ENCODE assay signal across 27 mouse cellular contexts in the genomic region with DNA sequence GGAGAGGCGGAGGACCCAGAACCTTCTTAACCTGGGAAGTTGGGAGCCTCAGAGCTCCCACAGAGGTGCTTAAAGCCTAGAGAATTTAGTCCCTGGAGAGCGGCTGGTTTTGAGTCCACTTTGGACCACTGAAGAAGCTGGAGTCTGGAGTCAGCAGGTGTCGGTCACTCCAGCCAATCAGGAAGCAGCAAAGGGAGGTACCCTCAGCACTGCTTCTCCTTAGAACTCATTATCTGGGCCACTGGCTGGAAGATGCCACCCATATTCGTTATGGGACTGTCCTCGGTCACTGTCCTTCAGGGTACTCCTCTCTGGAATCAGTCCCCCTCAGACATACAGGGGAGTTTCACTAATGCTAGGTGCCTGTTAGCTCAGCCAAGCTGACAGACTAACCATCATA. TPM values are rescaled to one million over a fixed set of nuclear protein-coding genes. Genes with fewer than 3 reads are reported as not detected.
DNase-seq lines count a peak whose midpoint lies in the region; ATAC-seq lines count a peak whose summit lies in the region.
"Had no signal": no experiment of that assay in that cellular context is flagged by ENCODE, and none has a peak within 500 bp of the region (broad histone marks: within the 10 kb centered on the region; RNA-seq: fewer than 3 reads in every experiment).

No protein-coding gene starts in this region.

- no peak for ATAC-seq in erythroblast, adult 5-6 weeks (replicated peaks; ENCODE audit: low FRiP score, poor library complexity, severe bottlenecking)
- peak; percentile 9; the same call in 1 of the 2 replicates for ATAC-seq in liver, embryonic 13.5 days (ENCODE audit: low read depth)
- peak; percentile 13 for ATAC-seq in liver, embryonic 16.5 days (ENCODE audit: low read depth)
- no peak for ATAC-seq in cerebellum, adult (ENCODE audit: insufficient number of reproducible peaks, low FRiP score, low TSS enrichment)
- ATAC-seq: forebrain, embryonic 15.5 days; hindbrain, embryonic 16.5 days; Patski had no signal

- peak overlapping the region; percentile 99 for H3K27ac ChIP-seq in liver, embryonic 13.5 days
- H3K27ac ChIP-seq in liver, embryonic 16.5 days (ENCODE audit: low read length): peak overlapping the region; percentile 97
- H3K27ac ChIP-seq: forebrain, embryonic 12.5 days; forebrain, embryonic 15.5 days; heart, embryonic 15.5 days; hindbrain, embryonic 10.5 days; hindbrain, embryonic 13.5 days had no signal

- WGBS in liver, embryonic 13.5 days (ENCODE audit: insufficient replicate concordance): 75% methylated on average over 5 of the region's 5 CpGs
- WGBS in liver, embryonic 16.5 days (ENCODE audit: insufficient replicate concordance): 80% methylated on average over 5 of the region's 5 CpGs

- peaks cover 6% of the 10 kb centered on the region for H3K9me3 ChIP-seq in erythroblast, embryonic 14.5 days (ENCODE audit: control insufficient read depth, low read length)
- no peaks in the 10 kb centered on the region; the same call in 1 of the 2 replicates for H3K9me3 ChIP-seq in liver, embryonic 13.5 days (replicated peaks)
- H3K9me3 ChIP-seq in liver, embryonic 16.5 days (replicated peaks; ENCODE audit: control insufficient read depth, low read length): no peaks in the 10 kb centered on the region
- H3K9me3 ChIP-seq: forebrain, embryonic 15.5 days; heart, embryonic 15.5 days; hindbrain, embryonic 10.5 days; hindbrain, embryonic 13.5 days had no signal

- H3K4me3 ChIP-seq in erythroblast, embryonic 14.5 days (replicated peaks): peak overlapping the region; percentile 58
- H3K4me3 ChIP-seq in liver, embryonic 13.5 days (replicated peaks): no peak overlapping the region
- no peak overlapping the region for H3K4me3 ChIP-seq in liver, embryonic 16.5 days (ENCODE audit: low read depth, low read length)
- H3K4me3 ChIP-seq: forebrain, embryonic 12.5 days; forebrain, embryonic 15.5 days; heart, embryonic 12.5 days; heart, embryonic 15.5 days; hindbrain, embryonic 10.5 days; hindbrain, embryonic 13.5 days had no signal

- peak overlapping the region; percentile 73 for H3K9ac ChIP-seq in liver, embryonic 13.5 days
- H3K9ac ChIP-seq in liver, embryonic 16.5 days (ENCODE audit: low read depth, low read length): peak overlapping the region; percentile 50
- H3K9ac ChIP-seq: forebrain, embryonic 12.5 days; forebrain, embryonic 15.5 days; heart, embryonic 12.5 days; heart, embryonic 15.5 days; hindbrain, embryonic 13.5 days had no signal

- peak overlapping the region; percentile 69 for H3K4me2 ChIP-seq in liver, embryonic 13.5 days
- H3K4me2 ChIP-seq in liver, embryonic 16.5 days (ENCODE audit: low read depth, low read length): peak overlapping the region; percentile 19
- H3K4me2 ChIP-seq: forebrain, embryonic 12.5 days; forebrain, embryonic 15.5 days; heart, embryonic 12.5 days; heart, embryonic 15.5 days; hindbrain, embryonic 13.5 days had no signal

- H3K27me3 ChIP-seq in erythroblast, embryonic 14.5 days (ENCODE audit: control insufficient read depth): peaks cover 6% of the 10 kb centered on the region
- 0 out of 2 replicates have a peak, but pooled peaks cover 8% of the 10 kb centered on the region for H3K27me3 ChIP-seq in liver, embryonic 13.5 days
- no peaks in the 10 kb centered on the region for H3K27me3 ChIP-seq in liver, embryonic 16.5 days (ENCODE audit: control insufficient read depth, insufficient read depth, low read depth, low read length)
- H3K27me3 ChIP-seq: forebrain, embryonic 12.5 days; forebrain, embryonic 15.5 days; heart, embryonic 15.5 days; hindbrain, embryonic 13.5 days; Patski had no signal

- peak; percentile 75 for DNase-seq in liver
- peak; percentile 31 for DNase-seq in liver, embryonic 13.5 days
- no peak for DNase-seq in thymus, postnatal 14 days
- no peak for DNase-seq in neural tube, embryonic 10.5 days (ENCODE audit: extremely low spot score, low spot score)
- DNase-seq: adrenal gland, postnatal 10 days; adrenal gland, postnatal 36 days; cerebellum, adult 11-12 months; cerebellum, adult 8-10 months; cerebellum, postnatal 10 days; cerebellum, postnatal 36 days; gastrocnemius, postnatal 25 days; heart, adult 18-20 months; heart, postnatal 10 days; heart, postnatal 36 days had no signal

- H3K4me1 ChIP-seq in erythroblast, embryonic 14.5 days (ENCODE audit: control insufficient read depth): peaks cover 79% of the 10 kb centered on the region
- peaks cover 68% of the 10 kb centered on the region for H3K4me1 ChIP-seq in liver, embryonic 13.5 days (replicated peaks)
- H3K4me1 ChIP-seq in liver, embryonic 16.5 days (ENCODE audit: control insufficient read depth, low read depth, low read length): peaks cover 52% of the 10 kb centered on the region
- H3K4me1 ChIP-seq: forebrain, embryonic 12.5 days; forebrain, embryonic 15.5 days; heart, embryonic 12.5 days had no signal

- H3K36me3 ChIP-seq in erythroblast, embryonic 14.5 days (ENCODE audit: control insufficient read depth): peaks cover 26% of the 10 kb centered on the region
- H3K36me3 ChIP-seq in liver, embryonic 13.5 days: no peaks in the 10 kb centered on the region
- H3K36me3 ChIP-seq in liver, embryonic 16.5 days (ENCODE audit: control insufficient read depth, insufficient read depth): no peaks in the 10 kb centered on the region
- H3K36me3 ChIP-seq: forebrain, embryonic 12.5 days; forebrain, embryonic 15.5 days; heart, embryonic 12.5 days; heart, embryonic 15.5 days; hindbrain, embryonic 10.5 days; hindbrain, embryonic 13.5 days had no signal

RNA-seq across cellular contexts. Expression of a gene that starts 21.9 kb away (rescaled TPM):
- 16.6 and 23.0 TPM in 2 replicates for polyA plus RNA-seq in erythroblast, embryonic 14.5 days (2012)
- total RNA-seq in erythroblast, adult 5-6 weeks (2015; ENCODE audit: low replicate concordance): 1,226 and 1,283 TPM in 2 replicates
- 1,807 and 1,822 TPM in 2 replicates for total RNA-seq in erythroblast, adult 5-6 weeks (2017; ENCODE audit: low replicate concordance)
- polyA plus RNA-seq in liver, embryonic 13.5 days (2015; fragmentation: Nextera tagmentation; extraction: Ambion mirVana): 677 and 738 TPM in 2 replicates
- 522 and 558 TPM in 2 replicates for polyA plus RNA-seq in liver, embryonic 16.5 days (2015; fragmentation: Nextera tagmentation; extraction: Ambion mirVana)

RNA-seq across cellular contexts. Expression of a gene that starts 30.3 kb away (rescaled TPM):
- polyA plus RNA-seq in erythroblast, embryonic 14.5 days (2012): not detected in 2 replicates
- not detected in 2 replicates for total RNA-seq in erythroblast, adult 5-6 weeks (2015; ENCODE audit: low replicate concordance)
- total RNA-seq in erythroblast, adult 5-6 weeks (2017; ENCODE audit: low replicate concordance): not detected in 2 replicates
- polyA plus RNA-seq in liver, embryonic 13.5 days (2015; fragmentation: Nextera tagmentation; extraction: Ambion mirVana): 0.76 and 1.0 TPM in 2 replicates
- polyA plus RNA-seq in liver, embryonic 16.5 days (2015; fragmentation: Nextera tagmentation; extraction: Ambion mirVana): 0.46 and 0.52 TPM in 2 replicates
- total RNA-seq: adrenal gland, adult 18-20 months; heart, adult 18-20 months had no signal

RNA-seq across cellular contexts. Expression of a gene that starts 58.4 kb away (rescaled TPM):
- polyA plus RNA-seq in erythroblast, embryonic 14.5 days (2012): 2.0 and 2.4 TPM in 2 replicates
- 124 and 158 TPM in 2 replicates for total RNA-seq in erythroblast, adult 5-6 weeks (2015; ENCODE audit: low replicate concordance)
- total RNA-seq in erythroblast, adult 5-6 weeks (2017; ENCODE audit: low replicate concordance): 138 and 180 TPM in 2 replicates
- polyA plus RNA-seq in liver, embryonic 13.5 days (2015; fragmentation: Nextera tagmentation; extraction: Ambion mirVana): 13.9 and 14.6 TPM in 2 replicates
- 7.0 and 9.2 TPM in 2 replicates for polyA plus RNA-seq in liver, embryonic 16.5 days (2015; fragmentation: Nextera tagmentation; extraction: Ambion mirVana)

Comparison
In these comparisons a context has a peak if more than half of its experiments do, and no peak if none do; other contexts are left out.
1. ATAC-seq: peak in liver, embryonic 13.5 days (single experiment) and liver, embryonic 16.5 days (single experiment); none in erythroblast, adult 5-6 weeks (single experiment) and cerebellum, adult (single experiment).
2. DNase-seq: peak in liver (single experiment) and liver, embryonic 13.5 days (single experiment); none in thymus, postnatal 14 days (single experiment) and neural tube, embryonic 10.5 days (single experiment).
3. RNA of a gene that starts 21.9 kb away (polyA plus RNA-seq): 677 to 738 TPM in liver, embryonic 13.5 days and 522 to 558 TPM in liver, embryonic 16.5 days; 16.6 to 23.0 TPM in erythroblast, embryonic 14.5 days; every median in the first group is over 10 times any median in the second.